Mouse (Mus musculus): Measurements from ENCODE around the gene Ncoa1.
"Not testable (repeated sequence)": the region's sequence is repeated elsewhere in the genome, so short reads cannot be mapped to it uniquely, and the experiment has no call there.

The Ncoa1 gene

DNA sequence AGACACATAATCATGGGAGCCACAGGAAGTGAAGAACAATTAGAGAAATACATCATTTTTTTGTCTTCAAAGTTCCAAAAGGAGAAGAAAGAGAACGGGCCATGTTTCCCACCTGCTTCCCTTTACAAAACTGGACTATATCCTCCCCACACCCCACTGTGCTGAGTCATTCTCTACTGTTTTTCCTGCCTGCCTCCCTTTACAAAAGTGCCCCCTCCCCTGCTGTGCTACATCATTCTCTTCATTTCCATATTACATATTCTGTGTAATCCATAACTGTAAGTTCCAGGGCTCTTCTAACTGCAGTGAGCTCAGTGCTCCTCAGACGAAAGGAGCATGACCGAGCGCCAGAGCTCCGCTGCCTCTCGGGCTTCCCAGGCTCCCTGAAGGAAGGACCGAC, 80.8 kb downstream of the Ncoa1 start:
- DNase-seq (ENCODE audit: low spot score) = no peak

- no peak for DNase-seq (ENCODE audit: low spot score)
Observed at GRCm38 (mm10) chr12:4392590-4392989, 84.4 kb downstream of the Ncoa1 start.

DNA sequence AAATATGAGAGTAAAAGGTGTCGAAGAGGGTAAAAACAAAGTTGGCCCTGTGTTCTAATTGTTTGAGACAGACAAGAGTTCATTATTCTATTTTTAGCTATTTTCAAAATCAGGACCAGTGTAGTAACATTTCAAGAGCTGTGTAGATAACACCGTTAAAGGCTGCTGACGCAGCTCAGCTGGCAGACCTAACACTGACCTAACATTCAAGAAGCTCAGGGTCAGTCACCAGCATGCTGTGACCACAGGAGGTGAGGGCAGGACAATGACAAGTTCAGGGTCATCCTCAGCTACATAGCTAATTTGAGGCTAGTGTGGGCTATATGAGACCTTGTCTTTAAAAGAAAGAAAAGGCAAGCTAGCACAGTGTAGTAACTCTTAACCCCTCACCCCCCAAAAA, 84.9 kb downstream of the Ncoa1 start:
- no peak for DNase-seq (ENCODE audit: low spot score)

GRCm38 (mm10) chr12:4391256-4391655, 85.7 kb downstream of the Ncoa1 start:
- DNase-seq (ENCODE audit: low spot score) = no peak

GRCm38 (mm10) chr12:4390721-4391120, 86.3 kb downstream of the Ncoa1 start:
- DNase-seq (ENCODE audit: low spot score) = no peak

- no peak for DNase-seq (ENCODE audit: low spot score)
Observed at GRCm38 (mm10) chr12:4386077-4386719, 90.8 kb downstream of the Ncoa1 start.

DNA sequence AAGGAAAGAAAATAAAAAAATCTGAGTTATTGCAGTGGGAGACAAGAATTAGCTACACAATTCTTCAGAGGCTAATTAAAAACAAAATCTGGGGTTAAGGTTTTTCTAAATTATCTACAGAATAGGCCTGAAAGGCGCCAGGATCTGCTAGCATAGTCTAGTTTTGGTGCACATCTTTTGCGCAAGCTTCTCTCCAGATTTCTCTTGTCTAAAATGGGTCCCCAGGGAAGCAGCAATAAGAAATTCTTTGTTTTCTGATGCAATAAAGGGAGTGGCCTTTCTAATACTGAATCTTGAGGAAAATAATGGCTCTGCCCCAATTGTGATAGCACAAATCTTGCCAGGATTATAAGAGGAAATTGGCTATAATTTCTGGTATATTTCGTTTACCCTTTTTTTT, 93.9 kb downstream of the Ncoa1 start:
- DNase-seq (ENCODE audit: low spot score) = no peak

DNA sequence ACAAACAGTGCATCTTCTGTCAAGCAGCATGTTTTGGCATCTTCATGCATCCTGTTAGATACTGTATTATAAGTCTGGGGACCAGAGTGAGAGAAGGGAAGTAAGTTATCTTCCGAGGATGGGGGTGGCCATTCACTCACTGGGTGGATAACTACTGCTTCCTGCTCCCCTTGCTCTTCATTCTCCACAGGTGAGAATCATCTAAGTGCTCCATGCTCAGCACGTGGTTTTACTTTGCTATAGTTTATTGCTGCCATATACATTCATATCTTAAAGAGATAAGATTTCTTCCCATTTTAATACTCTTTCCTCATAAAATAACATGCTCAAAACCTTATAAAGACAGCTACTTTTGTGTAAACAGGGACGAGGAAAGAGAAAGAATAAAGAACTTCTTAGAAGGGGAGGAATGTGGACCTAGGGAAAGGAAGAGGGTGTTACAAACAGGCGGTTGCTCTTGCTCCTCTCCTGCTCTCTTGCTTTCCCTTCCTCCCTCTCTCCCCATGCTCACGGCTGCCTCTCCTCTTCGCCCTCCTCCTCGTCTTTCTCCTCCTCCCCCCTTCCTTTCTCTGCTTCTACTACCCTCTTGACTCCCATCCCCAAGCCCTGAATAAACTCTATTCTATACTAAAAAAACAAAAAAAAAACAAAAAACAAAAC, 97.6 kb downstream of the Ncoa1 start:
- DNase-seq (ENCODE audit: low spot score) = no peak

DNA sequence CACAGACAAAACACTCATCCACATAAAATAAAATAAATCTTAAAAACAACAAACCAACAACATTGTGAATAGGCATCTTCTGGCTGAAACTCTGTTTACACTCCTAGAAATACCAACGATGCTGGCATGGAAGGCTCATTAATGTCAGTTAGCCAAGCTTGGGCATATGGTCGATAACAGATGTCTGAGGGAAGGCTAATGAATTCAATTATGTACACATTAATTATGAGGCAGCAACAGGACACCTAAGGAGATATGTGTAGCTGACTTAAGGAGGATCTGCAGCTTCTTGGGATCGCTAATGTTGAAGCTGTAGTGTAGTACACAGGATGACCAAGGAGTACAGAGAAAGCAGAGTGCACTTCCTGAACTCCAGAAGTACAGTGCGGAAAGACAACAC, 100.5 kb downstream of the Ncoa1 start:
- DNase-seq (ENCODE audit: low spot score) = peak; percentile 46

GRCm38 (mm10) chr12:4374816-4375493, 102.0 kb downstream of the Ncoa1 start:
- no peak for DNase-seq (ENCODE audit: low spot score)

- DNase-seq (ENCODE audit: low spot score) = no peak
Observed at GRCm38 (mm10) chr12:4371406-4371805, 105.6 kb downstream of the Ncoa1 start.

GRCm38 (mm10) chr12:4365951-4366350, 111.0 kb downstream of the Ncoa1 start:
- no peak for DNase-seq (ENCODE audit: low spot score)

GRCm38 (mm10) chr12:4359475-4359874, 117.5 kb downstream of the Ncoa1 start:
- DNase-seq (ENCODE audit: low spot score) = no peak

GRCm38 (mm10) chr12:4358653-4359052, 118.3 kb downstream of the Ncoa1 start:
- not testable (repeated sequence) for DNase-seq (ENCODE audit: low spot score)

GRCm38 (mm10) chr12:4358100-4358499, 118.9 kb downstream of the Ncoa1 start:
- no peak for DNase-seq (ENCODE audit: low spot score)

DNA sequence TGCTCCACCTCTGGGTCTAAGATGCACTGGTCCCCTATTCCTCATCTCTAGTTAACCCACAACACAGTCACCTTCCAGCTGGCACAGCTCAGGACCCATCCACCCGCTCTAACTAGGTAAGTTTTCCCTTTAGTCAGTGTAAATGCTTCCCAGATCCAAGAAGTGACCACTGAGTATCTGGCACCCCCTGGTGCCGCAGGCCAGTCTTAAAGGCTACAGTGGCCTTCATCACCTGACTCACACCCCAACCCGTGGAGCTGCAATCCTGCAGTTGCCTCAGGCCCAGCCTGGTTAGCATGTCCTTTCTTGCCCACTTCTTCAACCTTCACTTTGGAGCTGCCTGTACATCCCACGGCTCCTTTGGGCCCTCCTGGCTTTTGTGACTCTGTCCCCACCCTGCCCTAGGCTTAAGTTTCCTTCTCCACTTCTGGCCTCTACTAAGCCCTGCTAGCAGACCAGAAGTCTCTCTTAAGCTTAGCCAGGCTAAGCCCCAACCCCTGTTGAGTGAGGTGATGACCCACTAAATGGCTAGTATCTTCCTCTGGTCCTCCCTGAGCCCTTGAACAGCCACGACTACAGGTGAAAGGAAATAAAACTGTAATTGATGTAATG, 120.0 kb downstream of the Ncoa1 start:
- DNase-seq (ENCODE audit: low spot score) = no peak

DNA sequence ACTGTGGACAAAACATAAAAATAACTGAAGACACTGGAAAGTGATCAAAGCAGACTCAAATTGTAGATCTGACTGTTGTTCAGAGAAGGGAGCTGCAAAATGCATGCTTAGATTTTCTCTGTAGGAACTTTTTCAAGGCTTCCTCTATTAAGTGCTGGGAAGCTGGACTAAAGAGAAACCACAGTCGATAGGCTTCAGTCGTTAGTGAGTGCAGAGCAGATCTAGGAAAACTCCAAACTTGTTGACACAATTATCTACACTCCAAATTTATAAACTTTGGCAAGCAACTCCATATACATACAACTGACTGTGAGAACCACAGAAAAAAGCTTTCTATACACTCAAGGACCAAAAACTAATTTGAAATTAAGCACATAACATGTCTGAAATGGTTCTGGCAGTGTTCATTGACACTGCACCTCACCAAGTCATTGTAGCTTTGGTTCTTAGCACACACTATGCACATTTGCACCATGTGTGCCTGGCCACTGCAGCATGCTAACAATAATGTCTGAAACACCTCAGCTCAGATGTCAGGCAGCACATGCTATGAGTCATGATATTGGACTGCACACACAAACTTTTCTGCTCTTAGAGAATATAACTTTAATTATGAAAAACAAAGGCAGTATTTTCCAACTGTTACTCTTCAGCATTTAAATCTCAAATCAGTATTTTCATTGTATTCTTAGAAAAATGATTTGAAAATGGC, 121.8 kb downstream of the Ncoa1 start:
- DNase-seq (ENCODE audit: low spot score) = no peak

DNA sequence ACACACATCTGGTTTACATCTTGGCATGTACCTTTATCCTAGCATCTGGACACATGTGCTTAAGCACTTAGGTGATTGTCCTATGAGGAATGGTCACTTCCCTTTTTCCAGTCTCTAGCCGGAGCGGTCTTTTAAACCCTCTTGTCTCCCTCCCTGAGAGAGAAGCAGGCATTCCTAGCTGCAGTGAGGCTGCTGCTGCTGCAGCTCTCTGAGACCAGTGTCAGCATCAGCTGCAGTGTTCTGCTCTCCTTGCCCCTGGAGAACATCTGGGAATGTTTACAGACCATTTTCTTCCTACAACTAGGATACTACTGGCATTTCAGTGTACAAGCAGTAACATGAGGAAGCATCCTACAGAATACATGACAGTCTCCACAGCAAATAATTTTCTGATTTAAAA, 133.8 kb downstream of the Ncoa1 start:
- no peak for DNase-seq (ENCODE audit: low spot score)

DNA sequence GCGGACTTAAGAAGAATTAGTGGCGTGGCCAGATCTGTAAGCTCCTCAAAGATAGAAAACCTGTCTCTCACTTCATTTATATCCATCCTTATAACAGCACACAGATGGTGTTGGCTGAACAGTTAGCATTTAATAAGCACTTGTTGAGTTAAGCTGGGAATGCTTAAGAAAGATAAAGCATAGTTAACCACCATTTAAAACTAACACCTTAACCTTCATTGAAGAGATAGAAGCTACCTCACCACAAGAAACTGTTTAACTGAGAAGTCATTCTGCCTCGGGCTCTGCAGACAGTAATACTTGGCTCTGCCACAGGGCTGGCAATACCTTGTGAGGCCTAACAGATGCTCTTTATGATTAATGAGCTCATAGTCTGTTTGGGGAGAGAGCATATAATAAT, 134.9 kb downstream of the Ncoa1 start:
- DNase-seq (ENCODE audit: low spot score) = no peak

DNA sequence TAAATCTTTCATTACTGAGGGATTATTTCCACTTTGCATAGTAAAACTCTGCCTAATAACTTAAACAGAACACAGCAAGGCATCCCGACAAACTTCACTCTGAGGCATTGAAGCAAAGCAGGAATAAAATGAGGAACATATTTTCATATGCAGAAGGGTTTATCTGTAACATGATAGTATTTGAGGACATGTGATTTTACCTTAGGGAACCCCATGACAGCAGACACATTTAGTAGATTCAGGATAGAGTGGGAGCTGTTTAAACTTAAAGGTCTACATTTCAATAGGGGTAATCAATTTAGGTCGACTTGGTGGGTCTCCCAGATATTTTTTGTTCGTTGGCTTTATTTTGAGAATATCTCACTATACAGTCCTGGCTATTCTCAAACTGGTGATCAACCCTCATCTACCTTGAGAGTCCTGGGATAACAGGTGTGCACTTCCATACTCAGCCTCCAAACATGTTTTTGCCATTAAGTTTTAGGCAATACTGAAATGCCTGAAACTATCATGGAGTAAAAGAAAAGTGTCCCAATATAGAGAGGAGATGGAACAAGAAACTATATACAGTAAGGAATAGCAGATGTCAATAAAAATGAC, 136.6 kb downstream of the Ncoa1 start:
- no peak for DNase-seq (ENCODE audit: low spot score)

- no peak for DNase-seq (ENCODE audit: low spot score)
Observed at GRCm38 (mm10) chr12:4323604-4324003, 153.4 kb downstream of the Ncoa1 start.

DNA sequence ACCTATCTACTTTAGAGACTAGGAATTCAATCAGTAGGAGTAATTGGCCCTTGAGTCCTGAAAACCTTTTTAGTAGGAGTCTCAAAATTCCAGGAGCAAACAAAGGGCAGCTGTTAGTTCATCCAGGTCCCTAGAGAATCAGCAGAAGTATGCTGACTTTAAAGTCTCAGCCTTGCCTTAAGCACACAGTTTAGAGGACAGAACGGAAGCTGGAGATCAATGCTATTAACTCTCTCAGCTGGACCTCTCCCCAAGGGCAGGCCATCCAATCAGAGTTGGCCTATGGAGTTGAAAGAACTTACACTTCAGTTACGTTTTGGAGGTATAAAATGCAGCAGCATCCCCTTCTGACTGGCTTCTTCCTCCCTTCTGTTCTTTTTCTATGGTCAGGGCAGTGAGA, 154.8 kb downstream of the Ncoa1 start:
- no peak for DNase-seq (ENCODE audit: low spot score)

Measured in layer of hippocampus, adult 9-10 months (tissue).